Mouse (Mus musculus) limb, embryonic 12.5 days (tissue): ENCODE results near the gene Trp53bp2. TPM values are rescaled to one million over a fixed set of nuclear protein-coding genes. Genes with fewer than 3 reads are reported as not detected.

ENCODE experiments used
- ATAC-seq: fragments of 200-750 bp; cut with Nextera tagmentation; 2 replicates; pipeline ENCODE4 v1.8.0; 2017; ENCODE audit warnings: low read depth, moderate TSS enrichment; ENCODE audit not compliant: insufficient number of reproducible peaks, insufficient read depth, low FRiP score, low TSS enrichment
- H3K27ac ChIP-seq: fragments of 300-500 bp; sonication (generic); 2 replicates; pipeline ENCODE4 v1.5.1; 2016; ENCODE audit warnings: mild to moderate bottlenecking, moderate library complexity
- H3K27me3 ChIP-seq: fragments of 300-500 bp; sonication (generic); 2 replicates; pipeline ENCODE4 v1.6.1; 2016; ENCODE audit warnings: mild to moderate bottlenecking, moderate library complexity
- H3K36me3 ChIP-seq: fragments of 300-500 bp; sonication (generic); 2 replicates; pipeline ENCODE4 v1.6.1; 2016; ENCODE audit warnings: mild to moderate bottlenecking, moderate library complexity
- H3K4me1 ChIP-seq: fragments of 300-500 bp; sonication (generic); replicated peaks from 2 replicates; pipeline ENCODE4 v1.6.1; 2016
- H3K4me2 ChIP-seq: fragments of 300-500 bp; sonication (generic); 2 replicates; pipeline ENCODE4 v1.6.1; 2016; ENCODE audit warnings: mild to moderate bottlenecking, moderate library complexity
- H3K4me3 ChIP-seq: fragments of 300-500 bp; sonication (generic); replicated peaks from 2 replicates; pipeline ENCODE4 v1.5.1; 2016; ENCODE audit warnings: mild to moderate bottlenecking
- H3K9ac ChIP-seq: fragments of 300-500 bp; sonication (generic); replicated peaks from 2 replicates; pipeline ENCODE4 v1.6.1; 2016; ENCODE audit warnings: mild to moderate bottlenecking, moderate library complexity
- H3K9me3 ChIP-seq: fragments of 300-500 bp; sonication (generic); 2 replicates; pipeline ENCODE4 v1.6.1; 2016; ENCODE audit warnings: mild to moderate bottlenecking, moderate library complexity
- WGBS: fragments of 180-500 bp; shearing (Covaris S2); methylation state at CpG from one replicate; pipeline ENCODE4 v1.1.7; 2016; 5-methylcytosine and 5-hydroxymethylcytosine counted together
- polyA plus RNA-seq: library from polyadenylated mRNA; unstranded; fragments of >200 nt; fragmentation: Nextera tagmentation; extraction: Ambion mirVana; gene quantifications from 2 replicates; pipeline ENCODE4 v1.2.1, GENCODE M21; 2016

Trp53bp2 gene
- polyA plus RNA-seq, 1 experiment from 2014 or later, result 29.7 TPM

DNA sequence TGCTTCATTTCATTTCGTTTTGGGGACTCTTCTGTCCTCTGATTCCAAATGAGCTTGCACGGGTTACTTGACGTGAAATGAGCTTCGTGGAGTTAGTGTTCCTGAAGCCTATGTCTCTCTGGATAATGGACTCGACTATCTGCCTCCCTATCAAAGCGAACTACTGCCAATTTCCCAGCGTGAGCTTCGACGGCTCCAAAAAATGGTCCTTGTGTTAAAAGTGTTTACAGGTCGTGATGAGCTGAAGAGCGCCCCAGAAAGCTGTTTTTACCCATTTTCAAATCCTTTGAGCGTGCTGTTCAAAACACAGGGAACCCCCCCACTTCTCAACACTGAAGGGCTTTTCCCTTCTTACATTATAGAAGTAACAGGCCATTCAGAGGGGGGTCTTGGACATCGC lies 729 bp upstream of the Trp53bp2 start:
- H3K4me2 ChIP-seq, result peak overlapping the region; percentile 65
- WGBS, result 8% methylated on average over 13 of the region's 13 CpGs
- H3K4me3 ChIP-seq, result peak overlapping the region; percentile 85
- no peak for ATAC-seq
- peak overlapping the region; percentile 97 for H3K9ac ChIP-seq
- no peaks in the 10 kb centered on the region for H3K27me3 ChIP-seq
- no peaks in the 10 kb centered on the region for H3K9me3 ChIP-seq
- peak overlapping the region; percentile 95 for H3K27ac ChIP-seq
- peaks cover 25% of the 10 kb centered on the region for H3K4me1 ChIP-seq
- H3K36me3 ChIP-seq, result no peaks in the 10 kb centered on the region

GRCm38 (mm10) chr1:182409401-182410173 lies 615 bp downstream of the Trp53bp2 start:
- peak overlapping the region; percentile 85 for H3K4me3 ChIP-seq
- H3K9me3 ChIP-seq, result no peaks in the 10 kb centered on the region
- H3K27ac ChIP-seq, result peak overlapping the region; percentile 95
- no peaks in the 10 kb centered on the region for H3K36me3 ChIP-seq
- H3K27me3 ChIP-seq, result no peaks in the 10 kb centered on the region
- H3K9ac ChIP-seq, result peak overlapping the region; percentile 97
- H3K4me2 ChIP-seq, result peak overlapping the region; percentile 65
- ATAC-seq, result peak; percentile 24
- peaks cover 32% of the 10 kb centered on the region for H3K4me1 ChIP-seq
- WGBS, result 1% methylated on average over 31 of the region's 34 CpGs

DNA sequence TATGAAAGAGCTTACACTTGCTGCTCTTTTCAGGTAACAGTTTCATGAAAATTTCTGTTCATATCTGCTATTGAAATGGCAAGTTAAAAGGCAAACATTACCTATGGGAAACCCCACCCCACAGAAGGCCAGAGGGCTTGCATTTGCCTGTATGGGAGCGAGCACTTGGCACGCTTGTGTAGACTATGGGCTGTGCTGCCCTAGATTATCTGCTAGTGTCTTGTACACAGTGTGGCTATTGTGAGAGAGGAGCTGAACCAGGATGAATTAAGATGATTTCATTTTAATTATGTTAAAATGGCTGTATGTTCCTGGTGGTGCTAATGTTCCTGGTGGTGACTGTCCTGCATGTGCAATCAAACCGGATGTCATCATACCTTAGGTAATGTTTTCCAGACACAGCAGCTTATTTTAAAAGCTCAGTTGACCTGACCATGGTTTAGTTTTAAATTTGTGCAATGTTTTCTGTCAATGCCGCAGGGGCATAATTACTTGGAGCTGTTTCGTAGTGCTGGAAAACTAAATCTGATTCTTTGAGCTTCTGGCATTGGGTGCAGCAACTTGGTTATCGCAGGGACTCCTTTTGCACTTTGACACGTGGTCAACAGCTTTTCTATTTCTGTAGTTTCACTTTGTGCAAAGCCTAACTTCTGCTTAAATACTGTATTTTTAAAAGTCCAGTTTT lies 3.8 kb downstream of the Trp53bp2 start:
- Histone ChIP-seq H3K36me3 (0 out of 2 replicates have a peak, but pooled peaks cover 3% of the 10 kb centered on the region), H3K4me3 (no peak overlapping the region), H3K4me1 (peaks cover 49% of the 10 kb centered on the region), H3K9me3 (no peaks in the 10 kb centered on the region), H3K9ac (no peak overlapping the region), H3K4me2 (peak overlapping the region; percentile 35), H3K27ac (peak overlapping the region; percentile 62; the same call in 1 of the 2 replicates), H3K27me3 (no peaks in the 10 kb centered on the region)
- 35% methylated on average over 7 of the region's 7 CpGs for WGBS
- no peak for ATAC-seq

DNA sequence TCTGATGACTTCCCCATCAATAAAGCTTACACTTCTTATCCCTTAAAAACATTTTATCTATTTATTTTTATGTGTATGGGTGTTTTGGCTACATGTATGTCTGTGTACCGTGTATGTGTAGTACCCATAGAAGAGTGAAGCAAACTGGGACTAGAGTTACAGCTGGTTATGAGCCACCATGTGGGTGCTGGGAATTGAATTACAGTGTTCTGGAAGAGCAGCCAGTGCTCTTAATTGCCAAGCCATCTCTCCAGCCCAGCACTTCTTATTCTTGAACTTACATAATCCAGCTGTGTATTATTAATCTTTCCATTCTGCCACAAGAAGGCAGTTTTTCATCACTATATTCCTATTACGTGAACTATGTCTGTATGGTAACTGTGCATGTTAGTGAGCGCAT lies 10.5 kb downstream of the Trp53bp2 start:
- no peak overlapping the region for H3K4me2 ChIP-seq
- no peak overlapping the region for H3K4me3 ChIP-seq
- H3K36me3 ChIP-seq, result peaks cover 8% of the 10 kb centered on the region; the same call in 1 of the 2 replicates
- peaks cover 21% of the 10 kb centered on the region for H3K4me1 ChIP-seq
- no peaks in the 10 kb centered on the region for H3K9me3 ChIP-seq
- no peak overlapping the region for H3K27ac ChIP-seq
- ATAC-seq, result no peak
- no peak overlapping the region for H3K9ac ChIP-seq
- no peaks in the 10 kb centered on the region for H3K27me3 ChIP-seq
- 81% methylated on average over 3 of the region's 3 CpGs for WGBS

DNA sequence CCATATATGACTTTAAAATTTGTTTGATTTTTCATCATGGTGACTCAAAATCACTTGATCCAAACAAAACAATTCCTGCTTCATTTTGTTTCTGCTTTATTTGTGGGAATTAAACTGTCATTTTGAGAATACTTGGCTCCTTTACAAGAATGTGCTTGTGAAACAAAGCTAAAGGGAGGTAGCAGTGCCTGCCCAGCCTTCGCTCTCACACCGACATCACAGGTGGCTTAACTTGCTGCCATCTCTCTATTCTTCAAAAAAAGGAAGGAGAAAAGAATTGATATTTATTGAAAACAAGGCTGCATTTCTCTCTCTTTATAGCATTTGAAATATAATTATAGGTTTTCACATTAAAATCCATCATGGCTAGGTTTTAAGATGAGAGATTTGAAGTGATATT lies 15.3 kb downstream of the Trp53bp2 start:
- no peaks in the 10 kb centered on the region for H3K27me3 ChIP-seq
- H3K4me3 ChIP-seq, result no peak overlapping the region
- 94% methylated on average over 2 of the region's 2 CpGs for WGBS
- H3K9me3 ChIP-seq, result no peaks in the 10 kb centered on the region
- no peak for ATAC-seq
- no peak overlapping the region for H3K9ac ChIP-seq
- H3K27ac ChIP-seq, result no peak overlapping the region
- no peak overlapping the region for H3K4me2 ChIP-seq
- peaks cover 8% of the 10 kb centered on the region for H3K36me3 ChIP-seq
- peaks cover 25% of the 10 kb centered on the region for H3K4me1 ChIP-seq

DNA sequence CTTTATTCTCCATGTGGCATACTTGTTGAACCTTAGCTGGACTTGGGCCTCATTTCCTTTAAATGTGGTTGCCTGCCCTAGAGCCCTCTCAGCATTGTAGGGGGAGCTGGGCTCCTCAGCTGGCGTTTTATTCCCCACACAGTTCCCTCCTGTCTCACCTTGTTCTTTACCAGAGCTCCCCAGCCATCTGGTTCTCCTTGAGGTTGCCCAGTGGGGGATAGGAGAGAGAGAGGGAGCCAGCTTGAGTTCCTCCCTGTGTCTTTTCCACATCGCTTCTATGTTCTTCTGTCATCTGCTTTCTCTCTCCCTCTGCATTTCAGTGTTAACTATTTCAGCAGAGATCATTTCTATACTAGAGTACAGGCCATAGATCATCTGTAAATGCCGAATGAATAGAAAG lies 16.2 kb downstream of the Trp53bp2 start:
- H3K9me3 ChIP-seq, result no peaks in the 10 kb centered on the region
- H3K27me3 ChIP-seq, result no peaks in the 10 kb centered on the region
- H3K9ac ChIP-seq, result no peak overlapping the region
- H3K27ac ChIP-seq, result no peak overlapping the region
- H3K4me1 ChIP-seq, result peaks cover 25% of the 10 kb centered on the region
- no peak overlapping the region for H3K4me3 ChIP-seq
- peaks cover 17% of the 10 kb centered on the region for H3K36me3 ChIP-seq
- ATAC-seq, result no peak
- 65% methylated on average over 3 of the region's 3 CpGs for WGBS
- no peak overlapping the region for H3K4me2 ChIP-seq

DNA sequence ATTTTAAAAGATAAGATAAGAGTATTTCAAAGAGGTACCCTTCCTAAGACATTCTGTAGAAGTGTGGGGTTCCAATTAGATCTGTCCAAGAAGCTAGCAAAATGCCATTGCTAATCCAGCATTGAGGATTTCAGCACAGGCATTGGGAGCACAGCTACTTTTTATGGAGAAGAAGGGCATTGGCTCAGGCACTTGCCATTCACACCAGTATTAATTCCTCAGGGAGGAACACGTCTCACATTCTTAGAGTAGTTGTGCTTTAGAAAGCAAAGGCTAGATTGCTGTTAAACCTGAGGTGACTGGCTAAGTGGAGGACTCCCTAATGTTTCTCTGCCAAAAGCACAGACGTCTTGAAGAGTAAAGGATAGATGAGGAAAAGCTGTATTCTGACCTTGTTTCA lies 17.5 kb downstream of the Trp53bp2 start:
- 37% methylated on average over 2 of the region's 2 CpGs for WGBS
- no peaks in the 10 kb centered on the region for H3K27me3 ChIP-seq
- H3K4me3 ChIP-seq, result no peak overlapping the region
- H3K4me1 ChIP-seq, result peaks cover 21% of the 10 kb centered on the region
- no peak overlapping the region for H3K27ac ChIP-seq
- H3K4me2 ChIP-seq, result no peak overlapping the region
- H3K9me3 ChIP-seq, result no peaks in the 10 kb centered on the region
- ATAC-seq, result no peak
- peaks cover 30% of the 10 kb centered on the region for H3K36me3 ChIP-seq
- no peak overlapping the region for H3K9ac ChIP-seq

GRCm38 (mm10) chr1:182427426-182427825 lies 18.5 kb downstream of the Trp53bp2 start:
- H3K4me3 ChIP-seq, result no peak overlapping the region
- no peaks in the 10 kb centered on the region for H3K27me3 ChIP-seq
- WGBS, result 88% methylated on average over 1 of the region's 1 CpGs
- peaks cover 21% of the 10 kb centered on the region for H3K4me1 ChIP-seq
- no peak overlapping the region for H3K9ac ChIP-seq
- no peak overlapping the region for H3K4me2 ChIP-seq
- H3K36me3 ChIP-seq, result peaks cover 39% of the 10 kb centered on the region
- ATAC-seq, result no peak
- no peaks in the 10 kb centered on the region for H3K9me3 ChIP-seq
- no peak overlapping the region for H3K27ac ChIP-seq

DNA sequence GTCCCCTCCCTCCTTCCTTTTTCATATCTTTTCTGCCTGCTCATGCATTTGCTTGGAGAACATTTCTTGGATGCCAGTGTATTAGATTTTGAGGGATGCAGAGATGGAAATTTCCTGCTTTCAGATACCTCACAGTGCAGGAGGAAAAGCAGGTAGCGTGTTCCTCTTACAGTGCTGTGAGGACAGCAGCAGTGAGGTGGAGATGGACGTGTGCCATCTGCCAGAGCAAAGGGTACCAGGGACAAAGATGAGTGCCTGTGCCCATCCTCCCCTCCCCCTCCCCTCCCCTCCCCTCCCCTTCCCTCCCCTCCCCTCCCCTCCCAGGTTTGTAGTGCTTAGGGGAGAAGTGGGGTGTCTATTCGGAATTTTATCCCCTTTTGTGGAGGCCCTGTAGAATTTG lies 20.9 kb downstream of the Trp53bp2 start:
- WGBS, result 89% methylated on average over 3 of the region's 3 CpGs
- H3K9ac ChIP-seq, result no peak overlapping the region
- H3K27ac ChIP-seq, result no peak overlapping the region
- no peak overlapping the region for H3K4me3 ChIP-seq
- H3K27me3 ChIP-seq, result no peaks in the 10 kb centered on the region
- H3K4me2 ChIP-seq, result no peak overlapping the region
- ATAC-seq, result no peak
- H3K4me1 ChIP-seq, result peaks cover 20% of the 10 kb centered on the region
- no peaks in the 10 kb centered on the region for H3K9me3 ChIP-seq
- peaks cover 58% of the 10 kb centered on the region for H3K36me3 ChIP-seq

DNA sequence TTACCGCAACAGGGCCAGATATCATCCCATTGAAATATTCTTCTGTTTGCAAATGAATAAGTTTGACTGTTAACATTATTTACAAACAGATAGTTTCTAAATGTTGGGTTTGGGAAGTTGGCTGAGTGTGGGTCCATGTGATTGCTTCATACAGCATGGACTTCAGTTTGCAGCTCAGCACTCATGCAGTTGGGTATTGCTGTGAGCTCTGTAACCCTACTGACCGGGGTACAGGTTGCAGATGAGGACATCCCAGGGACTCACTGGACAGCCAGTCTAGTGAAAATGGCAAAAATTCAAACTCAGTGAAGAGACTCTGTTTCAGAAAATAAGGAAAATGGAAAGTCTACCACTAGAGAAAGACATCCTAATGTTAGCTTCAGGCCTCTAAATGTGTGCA lies 21.7 kb downstream of the Trp53bp2 start:
- Histone ChIP-seq H3K4me1 (peaks cover 13% of the 10 kb centered on the region), H3K4me3 (no peak overlapping the region), H3K9ac (no peak overlapping the region), H3K4me2 (no peak overlapping the region), H3K9me3 (no peaks in the 10 kb centered on the region), H3K36me3 (peaks cover 65% of the 10 kb centered on the region), H3K27ac (no peak overlapping the region), H3K27me3 (no peaks in the 10 kb centered on the region)
- WGBS, result 93% methylated on average over 2 of the region's 2 CpGs
- ATAC-seq, result no peak

DNA sequence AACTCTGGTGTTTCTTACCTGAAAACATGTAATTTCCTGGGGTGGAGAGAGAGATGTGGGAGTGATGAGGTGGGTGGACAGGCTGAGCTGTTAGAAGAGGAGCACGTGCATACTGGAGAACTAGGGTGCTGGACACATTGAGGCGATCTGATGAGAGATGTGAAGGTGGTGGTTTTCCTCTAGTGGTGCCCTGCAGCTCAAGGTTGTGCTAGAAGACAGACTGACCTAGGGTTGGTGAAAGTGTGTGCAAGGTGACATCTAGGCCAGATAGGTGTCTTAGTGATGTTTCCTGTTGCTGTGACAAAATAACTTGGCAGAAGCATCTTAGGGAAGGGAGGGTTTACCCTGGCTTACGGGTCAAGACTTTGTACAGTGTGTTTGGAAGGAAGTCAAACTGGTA lies 23.1 kb downstream of the Trp53bp2 start:
- Histone ChIP-seq H3K4me3 (no peak overlapping the region), H3K9me3 (no peaks in the 10 kb centered on the region), H3K4me2 (no peak overlapping the region), H3K9ac (no peak overlapping the region), H3K4me1 (no peaks in the 10 kb centered on the region), H3K27me3 (no peaks in the 10 kb centered on the region), H3K27ac (no peak overlapping the region), H3K36me3 (peaks cover 72% of the 10 kb centered on the region)
- no peak for ATAC-seq
- WGBS, result 95% methylated on average over 3 of the region's 3 CpGs
